Mouse (Mus musculus) olfactory bulb, adult 2 months (tissue): ENCODE results near the gene Plcg1.

Source experiments
- CTCF ChIP-seq: fragments of 200-500 bp; IDR thresholded peaks from 2 replicates; pipeline ENCODE4 v1.5.1; 2012; ENCODE audit warnings: low read depth, mild to moderate bottlenecking, low read length, moderate library complexity; ENCODE audit not compliant: insufficient read depth
- POLR2A ChIP-seq: fragments of 200-500 bp; IDR thresholded peaks from 2 replicates; pipeline ENCODE4 v1.6.1; 2012; ENCODE audit warnings: mild to moderate bottlenecking, low read depth, low read length, moderate library complexity; ENCODE audit not compliant: insufficient read depth

DNA sequence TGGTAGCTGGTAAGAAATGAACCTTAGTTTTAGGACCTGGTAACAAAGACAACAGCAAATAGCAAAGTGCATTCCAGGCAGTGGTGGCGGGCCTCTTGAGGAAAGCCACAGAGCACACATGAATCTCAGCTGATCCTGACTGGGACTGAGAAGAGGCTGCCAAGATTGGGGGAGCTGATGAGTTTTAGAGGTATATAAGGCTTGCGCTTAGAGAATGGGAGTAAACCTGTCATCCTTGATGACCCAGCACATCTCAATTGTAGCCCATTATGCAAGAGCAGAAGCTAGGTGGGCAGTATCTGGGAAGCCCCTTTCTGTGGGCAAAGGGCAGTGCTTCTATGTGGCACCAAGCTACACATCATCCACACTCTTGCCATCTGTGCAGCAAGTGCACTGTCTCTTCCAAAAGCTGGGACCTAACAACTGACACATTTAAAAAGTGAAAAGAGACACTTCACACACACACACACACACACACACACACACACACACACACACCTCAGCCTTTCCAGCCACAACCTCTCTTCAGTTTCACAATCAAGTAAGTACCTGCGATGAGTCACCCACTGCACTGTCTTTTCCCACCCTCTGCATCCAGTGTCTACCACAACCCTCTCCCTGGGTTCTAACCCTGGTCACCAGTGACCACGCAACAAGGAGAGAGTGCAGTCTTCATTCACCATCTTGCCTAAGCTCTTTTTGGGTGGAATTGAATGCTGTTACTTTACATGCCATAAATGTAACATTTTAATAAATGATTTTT, 7.3 kb upstream of the Plcg1 start:
- no peak for TF ChIP-seq POLR2A
- no peak for TF ChIP-seq CTCF
